Mouse (Mus musculus) C2C12 (cell line): Measurements from ENCODE around the gene Hpca. TPM values are rescaled to one million over a fixed set of nuclear protein-coding genes. Genes with fewer than 3 reads are reported as not detected.

Source experiments
- H3K27me3 ChIP-seq: one replicate; pipeline ENCODE4 v1.6.1; 2011; ENCODE audit not compliant: control insufficient read depth, insufficient read depth, insufficient read length
- H3K36me3 ChIP-seq: one replicate; pipeline ENCODE4 v1.6.1; 2011; ENCODE audit not compliant: control insufficient read depth, insufficient read depth
- H3K4me3 ChIP-seq: one replicate; pipeline ENCODE4 v1.5.1; 2011; ENCODE audit warnings: mild to moderate bottlenecking, control low read depth; ENCODE audit not compliant: poor library complexity, insufficient read depth, severe bottlenecking
- H3K79me2 ChIP-seq: one replicate; pipeline ENCODE4 v1.6.1; 2011; ENCODE audit not compliant: control insufficient read depth, insufficient read depth
- H3K79me3 ChIP-seq: one replicate; pipeline ENCODE4 v1.6.1; 2011; ENCODE audit warnings: low read depth, control low read depth
- H3ac ChIP-seq: one replicate; pipeline ENCODE3; 2011; ENCODE audit warnings: low read depth; ENCODE audit not compliant: control insufficient read depth, insufficient read length
- CEBPB ChIP-seq: IDR thresholded peaks from one replicate; pipeline ENCODE4 v1.6.1; 2011; ENCODE audit warnings: low read depth, mild to moderate bottlenecking, control low read depth, moderate library complexity
- CTCF ChIP-seq: IDR thresholded peaks from one replicate; pipeline ENCODE4 v1.5.1; 2011; ENCODE audit not compliant: control insufficient read depth, insufficient read depth, insufficient read length
- FOSL1 ChIP-seq: IDR thresholded peaks from one replicate; pipeline ENCODE4 v1.8.0; 2011; ENCODE audit warnings: mild to moderate bottlenecking, low read length; ENCODE audit not compliant: poor library complexity, insufficient read depth, severe bottlenecking
- MAX ChIP-seq: IDR thresholded peaks from one replicate; pipeline ENCODE4 v1.6.1; 2011; ENCODE audit warnings: mild to moderate bottlenecking, control low read depth
- MYOD1 ChIP-seq: IDR thresholded peaks from one replicate; pipeline ENCODE4 v1.6.1; 2011; ENCODE audit warnings: low read depth; ENCODE audit not compliant: control insufficient read depth, insufficient read length
- MYOG ChIP-seq: IDR thresholded peaks from one replicate; pipeline ENCODE4 v1.6.1; 2011; ENCODE audit not compliant: control insufficient read depth, insufficient read length; ENCODE audit errors: extremely low read depth
- USF1 ChIP-seq: IDR thresholded peaks from one replicate; pipeline ENCODE4 v1.6.1; 2011; ENCODE audit warnings: low read depth, mild to moderate bottlenecking, control low read depth, moderate library complexity
- polyA plus RNA-seq: library from polyadenylated mRNA; unstranded; fragments of >200 nt; fragmentation: generic; extraction: Trizol; gene quantifications from one replicate; pipeline ENCODE4 v1.2.1, GENCODE M21; 2012; ENCODE audit warnings: missing spikeins

Hpca gene
- polyA plus RNA-seq, 1 experiment, result not detected

GRCm38 (mm10) chr4:129142439-129143045 is 20.7 kb upstream of the Hpca start:
- TF ChIP-seq MYOG (no peak), CEBPB (no peak), MAX (no peak), MYOD1 (no peak), FOSL1 (no peak), CTCF (no peak), USF1 (no peak)
- Histone ChIP-seq H3K79me3 (no peaks in the 10 kb centered on the region), H3ac (no peak overlapping the region), H3K79me2 (no peaks in the 10 kb centered on the region), H3K4me3 (no peak overlapping the region), H3K36me3 (peaks cover 4% of the 10 kb centered on the region), H3K27me3 (no peaks in the 10 kb centered on the region)

GRCm38 (mm10) chr4:129141560-129142438 is 20.0 kb upstream of the Hpca start:
- H3K79me3 ChIP-seq, result no peaks in the 10 kb centered on the region
- no peak overlapping the region for H3K4me3 ChIP-seq
- TF ChIP-seq MYOG (no peak), CTCF (no peak), FOSL1 (no peak), USF1 (no peak), MAX (no peak), MYOD1 (no peak), CEBPB (no peak)
- peaks cover 4% of the 10 kb centered on the region for H3K36me3 ChIP-seq
- no peak overlapping the region for H3ac ChIP-seq
- H3K27me3 ChIP-seq, result peaks cover 4% of the 10 kb centered on the region
- no peaks in the 10 kb centered on the region for H3K79me2 ChIP-seq

- Histone ChIP-seq H3ac (no peak overlapping the region), H3K27me3 (peaks cover 7% of the 10 kb centered on the region), H3K36me3 (peaks cover 3% of the 10 kb centered on the region), H3K4me3 (no peak overlapping the region), H3K79me3 (no peaks in the 10 kb centered on the region), H3K79me2 (no peaks in the 10 kb centered on the region)
- TF ChIP-seq MAX, result no peak
- TF ChIP-seq MYOD1, result no peak
- TF ChIP-seq CEBPB, result no peak
- no peak for TF ChIP-seq MYOG
- no peak for TF ChIP-seq USF1
- no peak for TF ChIP-seq CTCF
- no peak for TF ChIP-seq FOSL1
These were observed 19.0 kb upstream of the Hpca start for GRCm38 (mm10) chr4:129140808-129141207.

GRCm38 (mm10) chr4:129139642-129140041 is 17.8 kb upstream of the Hpca start:
- H3ac ChIP-seq, result no peak overlapping the region
- peaks cover 9% of the 10 kb centered on the region for H3K27me3 ChIP-seq
- no peaks in the 10 kb centered on the region for H3K79me2 ChIP-seq
- TF ChIP-seq FOSL1, result no peak
- peak; percentile 73 for TF ChIP-seq MYOD1
- H3K36me3 ChIP-seq, result no peaks in the 10 kb centered on the region
- H3K4me3 ChIP-seq, result no peak overlapping the region
- no peaks in the 10 kb centered on the region for H3K79me3 ChIP-seq

GRCm38 (mm10) chr4:129137392-129138321 is 15.8 kb upstream of the Hpca start:
- TF ChIP-seq MAX, result no peak
- TF ChIP-seq CTCF, result no peak
- TF ChIP-seq USF1, result no peak
- no peak for TF ChIP-seq CEBPB
- no peak for TF ChIP-seq MYOG
- no peak for TF ChIP-seq MYOD1
- no peak for TF ChIP-seq FOSL1
- Histone ChIP-seq H3K4me3 (no peak overlapping the region), H3K36me3 (no peaks in the 10 kb centered on the region), H3K79me2 (no peaks in the 10 kb centered on the region), H3ac (no peak overlapping the region), H3K79me3 (no peaks in the 10 kb centered on the region), H3K27me3 (peaks cover 9% of the 10 kb centered on the region)
